Mouse (Mus musculus): ENCODE results near the gene Capn2.

GRCm38 (mm10) chr1:182527261-182527766 is 9.9 kb upstream of the Capn2 start:
- no peak for TF ChIP-seq CTCF (IDR thresholded peaks at IDR 0.05; ENCODE audit: control insufficient read depth, insufficient read depth, insufficient replicate concordance, low read depth, low read length)
- TF ChIP-seq POLR2A (IDR thresholded peaks at IDR 0.05; ENCODE audit: control insufficient read depth, low read depth, low read length), result no peak
